ENCODE assay signal across 8 mouse cellular contexts in the genomic region with DNA sequence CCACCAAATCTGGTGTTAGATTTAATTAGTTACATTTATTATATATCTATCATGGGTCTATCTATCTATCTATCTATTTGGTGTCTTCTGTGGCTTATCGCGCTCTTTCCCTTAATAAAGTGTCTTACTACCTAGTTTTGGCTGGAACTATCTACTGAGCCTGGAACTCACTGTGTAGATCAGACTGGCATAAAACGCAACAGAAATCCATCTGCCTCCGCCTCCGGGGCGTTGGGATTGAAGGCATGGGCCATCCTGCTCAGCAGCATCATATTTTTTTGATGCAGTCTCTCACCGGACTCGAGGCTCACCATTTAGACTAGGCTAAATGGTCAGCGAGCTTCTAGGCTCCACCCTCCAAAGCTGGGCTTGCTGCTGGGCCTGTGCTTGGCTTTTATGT. TPM values are rescaled to one million over a fixed set of nuclear protein-coding genes. Genes with fewer than 3 reads are reported as not detected.
DNase-seq lines count a peak whose midpoint lies in the region; ATAC-seq lines count a peak whose summit lies in the region.

No protein-coding gene starts in this region.

- H3K9me3 ChIP-seq in neural tube, embryonic 11.5 days (ENCODE audit: control insufficient read depth, low read length): no peaks in the 10 kb centered on the region
- H3K9me3 ChIP-seq in limb, embryonic 12.5 days: no peaks in the 10 kb centered on the region
- H3K9me3 ChIP-seq in stomach, embryonic 16.5 days (replicated peaks; ENCODE audit: control insufficient read depth, low read length): no peaks in the 10 kb centered on the region

- peak overlapping the region; percentile 78 for H3K4me2 ChIP-seq in neural tube, embryonic 11.5 days (ENCODE audit: low read depth)
- peak overlapping the region; percentile 83 for H3K4me2 ChIP-seq in limb, embryonic 12.5 days
- H3K4me2 ChIP-seq in stomach, embryonic 16.5 days (ENCODE audit: low read depth, low read length): peak overlapping the region; percentile 74

- H3K4me3 ChIP-seq in neural tube, embryonic 11.5 days (ENCODE audit: low read depth, low read length): peak overlapping the region; percentile 62
- H3K4me3 ChIP-seq in limb, embryonic 12.5 days (replicated peaks): peak overlapping the region; percentile 95
- H3K4me3 ChIP-seq in stomach, embryonic 16.5 days (replicated peaks; ENCODE audit: low read length): peak overlapping the region; percentile 80

- 71% methylated on average over 9 of the region's 9 CpGs for WGBS in neural tube, embryonic 11.5 days
- 75% methylated on average over 9 of the region's 9 CpGs for WGBS in limb, embryonic 12.5 days
- WGBS in stomach, embryonic 16.5 days: 69% methylated on average over 9 of the region's 9 CpGs

- H3K9ac ChIP-seq in neural tube, embryonic 11.5 days (ENCODE audit: low read length): peak overlapping the region; percentile 93
- H3K9ac ChIP-seq in limb, embryonic 12.5 days (replicated peaks): peak overlapping the region; percentile 95
- H3K9ac ChIP-seq in stomach, embryonic 16.5 days (ENCODE audit: low read length): peak overlapping the region; percentile 96

- peak overlapping the region; percentile 64 for H3K27ac ChIP-seq in neural tube, embryonic 11.5 days (ENCODE audit: low read depth, low read length)
- H3K27ac ChIP-seq in limb, embryonic 12.5 days: peak overlapping the region; percentile 91
- H3K27ac ChIP-seq in stomach, embryonic 16.5 days (ENCODE audit: low read length): peak overlapping the region; percentile 92

- peaks cover 7% of the 10 kb centered on the region; the same call in 1 of the 2 replicates for H3K4me1 ChIP-seq in neural tube, embryonic 11.5 days (ENCODE audit: control insufficient read depth, insufficient read depth, low read length)
- H3K4me1 ChIP-seq in limb, embryonic 12.5 days (replicated peaks): peaks cover 12% of the 10 kb centered on the region
- peaks cover 7% of the 10 kb centered on the region for H3K4me1 ChIP-seq in stomach, embryonic 16.5 days (ENCODE audit: control insufficient read depth, insufficient read depth, low read length)

- H3K27me3 ChIP-seq in neural tube, embryonic 11.5 days (ENCODE audit: control insufficient read depth, insufficient read depth, low read length): no peaks in the 10 kb centered on the region
- H3K27me3 ChIP-seq in limb, embryonic 12.5 days: no peaks in the 10 kb centered on the region
- no peaks in the 10 kb centered on the region for H3K27me3 ChIP-seq in stomach, embryonic 16.5 days (ENCODE audit: control insufficient read depth, insufficient read depth, low read length)

- peak; percentile 50 for DNase-seq in cerebellum, adult 9-11 months
- no peak for DNase-seq in cerebellum, postnatal 14 days
- no peak for DNase-seq in neural tube, embryonic 11.5 days (ENCODE audit: low spot score)
- DNase-seq in neural tube, embryonic 10.5 days (ENCODE audit: extremely low spot score, low spot score): no peak
- DNase-seq in adipocyte (ENCODE audit: low spot score): no peak
- DNase-seq in thymus, postnatal 0 days (ENCODE audit: low spot score): no peak

- H3K36me3 ChIP-seq in neural tube, embryonic 11.5 days (ENCODE audit: control insufficient read depth, insufficient read depth, low read length): no peaks in the 10 kb centered on the region; the same call in 1 of the 2 replicates
- peaks cover 31% of the 10 kb centered on the region for H3K36me3 ChIP-seq in limb, embryonic 12.5 days
- H3K36me3 ChIP-seq in stomach, embryonic 16.5 days (ENCODE audit: control insufficient read depth, insufficient read depth, low read length): 0 out of 2 replicates have a peak, but pooled peaks cover 4% of the 10 kb centered on the region

- ATAC-seq in neural tube, embryonic 11.5 days (ENCODE audit: insufficient read depth, low FRiP score, low TSS enrichment): no peak
- no peak for ATAC-seq in limb, embryonic 12.5 days (ENCODE audit: insufficient number of reproducible peaks, insufficient read depth, low FRiP score, low TSS enrichment, low read depth)
- no peak for ATAC-seq in stomach, embryonic 16.5 days (ENCODE audit: insufficient read depth, low FRiP score)

RNA-seq across cellular contexts. Expression of a gene that starts 0.7 kb away (rescaled TPM):
- polyA plus RNA-seq in neural tube, embryonic 11.5 days (2014; fragmentation: Nextera tagmentation; extraction: Ambion mirVana): 60.0 and 60.6 TPM in 2 replicates
- 64.9 and 69.6 TPM in 2 replicates for polyA plus RNA-seq in limb, embryonic 12.5 days (2016; fragmentation: Nextera tagmentation; extraction: Ambion mirVana)
- polyA plus RNA-seq in stomach, embryonic 16.5 days (2015; fragmentation: Nextera tagmentation; extraction: Ambion mirVana): 39.0 and 44.8 TPM in 2 replicates
- 174 and 180 TPM in 2 replicates for polyA plus RNA-seq in thymus, postnatal 0 days (2015; fragmentation: Nextera tagmentation; extraction: Ambion mirVana)

RNA-seq across cellular contexts. Expression of a gene that starts 15.3 kb away (rescaled TPM):
- polyA plus RNA-seq in neural tube, embryonic 11.5 days (2014; fragmentation: Nextera tagmentation; extraction: Ambion mirVana): 161 and 171 TPM in 2 replicates
- 126 and 127 TPM in 2 replicates for polyA plus RNA-seq in limb, embryonic 12.5 days (2016; fragmentation: Nextera tagmentation; extraction: Ambion mirVana)
- 94.9 and 97.8 TPM in 2 replicates for polyA plus RNA-seq in stomach, embryonic 16.5 days (2015; fragmentation: Nextera tagmentation; extraction: Ambion mirVana)
- 145 and 149 TPM in 2 replicates for polyA plus RNA-seq in thymus, postnatal 0 days (2015; fragmentation: Nextera tagmentation; extraction: Ambion mirVana)

RNA-seq across cellular contexts. Expression of a gene that starts 24.2 kb away (rescaled TPM):
- 34.2 and 36.4 TPM in 2 replicates for polyA plus RNA-seq in neural tube, embryonic 11.5 days (2014; fragmentation: Nextera tagmentation; extraction: Ambion mirVana)
- 32.1 and 33.3 TPM in 2 replicates for polyA plus RNA-seq in limb, embryonic 12.5 days (2016; fragmentation: Nextera tagmentation; extraction: Ambion mirVana)
- polyA plus RNA-seq in stomach, embryonic 16.5 days (2015; fragmentation: Nextera tagmentation; extraction: Ambion mirVana): 109 and 136 TPM in 2 replicates
- polyA plus RNA-seq in thymus, postnatal 0 days (2015; fragmentation: Nextera tagmentation; extraction: Ambion mirVana): 41.8 and 43.9 TPM in 2 replicates

RNA-seq across cellular contexts. Expression of a gene that starts 33.8 kb away (rescaled TPM):
- polyA plus RNA-seq in neural tube, embryonic 11.5 days (2014; fragmentation: Nextera tagmentation; extraction: Ambion mirVana): 44.3 and 45.2 TPM in 2 replicates
- 40.6 and 45.3 TPM in 2 replicates for polyA plus RNA-seq in limb, embryonic 12.5 days (2016; fragmentation: Nextera tagmentation; extraction: Ambion mirVana)
- polyA plus RNA-seq in stomach, embryonic 16.5 days (2015; fragmentation: Nextera tagmentation; extraction: Ambion mirVana): 41.0 and 44.2 TPM in 2 replicates
- polyA plus RNA-seq in thymus, postnatal 0 days (2015; fragmentation: Nextera tagmentation; extraction: Ambion mirVana): 41.5 and 45.0 TPM in 2 replicates

RNA-seq across cellular contexts. Expression of a gene that starts 41.5 kb away (rescaled TPM):
- polyA plus RNA-seq in neural tube, embryonic 11.5 days (2014; fragmentation: Nextera tagmentation; extraction: Ambion mirVana): 62.3 and 62.7 TPM in 2 replicates
- polyA plus RNA-seq in limb, embryonic 12.5 days (2016; fragmentation: Nextera tagmentation; extraction: Ambion mirVana): 78.5 and 81.5 TPM in 2 replicates
- 97.5 and 107 TPM in 2 replicates for polyA plus RNA-seq in stomach, embryonic 16.5 days (2015; fragmentation: Nextera tagmentation; extraction: Ambion mirVana)
- 70.1 and 72.8 TPM in 2 replicates for polyA plus RNA-seq in thymus, postnatal 0 days (2015; fragmentation: Nextera tagmentation; extraction: Ambion mirVana)
